Mouse (Mus musculus) inflammation-experienced regulatory T-cells, adult 6 months (primary cell): ENCODE measurements around the gene Trmu. TPM values are rescaled to one million over a fixed set of nuclear protein-coding genes. Genes with fewer than 3 reads are reported as not detected.

Source experiments
- ATAC-seq: one replicate; pipeline ENCODE4 v1.8.0; 2017
- polyA plus RNA-seq, 3 experiments: library from polyadenylated mRNA; unstranded; fragments of 100-300 nt; shearing (Covaris generic); gene quantifications; one replicate each; pipeline ENCODE4 v1.2.1; 2017

The Trmu gene
- polyA plus RNA-seq, 3 experiments from 2014 or later: 18.7 to 47.2 (median 39.6) TPM

GRCm38 (mm10) chr15:85897113-85897512 is 18.0 kb downstream of the Trmu start:
- no peak for ATAC-seq

- no peak for ATAC-seq
Measured at GRCm38 (mm10) chr15:85899396-85899795, 20.3 kb downstream of the Trmu start.

GRCm38 (mm10) chr15:85900318-85900717 is 21.2 kb downstream of the Trmu start:
- no peak for ATAC-seq

GRCm38 (mm10) chr15:85900801-85901200 is 21.7 kb downstream of the Trmu start:
- ATAC-seq: no peak

GRCm38 (mm10) chr15:85902505-85902904 is 23.4 kb downstream of the Trmu start:
- ATAC-seq: no peak

- ATAC-seq: no peak
Measured at GRCm38 (mm10) chr15:85903826-85904225, 24.7 kb downstream of the Trmu start.

GRCm38 (mm10) chr15:85908660-85909491 is 29.8 kb downstream of the Trmu start:
- ATAC-seq: no peak

- no peak for ATAC-seq
Measured at GRCm38 (mm10) chr15:85909492-85909829, 30.3 kb downstream of the Trmu start.

GRCm38 (mm10) chr15:85909931-85910330 is 30.8 kb downstream of the Trmu start:
- no peak for ATAC-seq

- no peak for ATAC-seq
Measured at GRCm38 (mm10) chr15:85913605-85914004, 34.5 kb downstream of the Trmu start.

- no peak for ATAC-seq
Measured at GRCm38 (mm10) chr15:85919191-85919891, 40.2 kb downstream of the Trmu start.

- no peak for ATAC-seq
Measured at GRCm38 (mm10) chr15:85919892-85920248, 40.8 kb downstream of the Trmu start.

GRCm38 (mm10) chr15:85921855-85922254 is 42.7 kb downstream of the Trmu start:
- ATAC-seq: no peak

- ATAC-seq: no peak
Measured at GRCm38 (mm10) chr15:85928161-85928560, 49.0 kb downstream of the Trmu start.

- ATAC-seq: no peak
Measured at GRCm38 (mm10) chr15:85935627-85936049, 56.5 kb downstream of the Trmu start.

Other genes with a start within 250 kb of the Trmu start
- not detected for gene Ppara, start 144.3 kb upstream of the Trmu start, polyA plus RNA-seq
- 10 to 100 TPM; 39.1 to 46.6 (median 43.7) TPM for gene Cdpf1, start 67.6 kb upstream of the Trmu start, polyA plus RNA-seq
- gene Pkdrej, start 57.6 kb upstream of the Trmu start, polyA plus RNA-seq: not detected
- 10 to 100 TPM; 10.6 to 13.3 (median 12.6) TPM for gene Ttc38, start 47.0 kb upstream of the Trmu start, polyA plus RNA-seq
- 10 to 100 TPM in 1 of 3 experiments, 1 to 10 TPM in 2; 2.5 to 20.7 (median 2.9) TPM for gene Gtse1, start 19.6 kb upstream of the Trmu start, polyA plus RNA-seq
- 1 to 10 TPM; 4.4 to 5.0 (median 4.7) TPM for gene Celsr1, start 154.5 kb downstream of the Trmu start, polyA plus RNA-seq
- 10 to 100 TPM; 13.4 to 26.0 (median 22.9) TPM for gene Gramd4, start 178.4 kb downstream of the Trmu start, polyA plus RNA-seq